Mouse (Mus musculus) heart, adult 2 months (tissue): Measurements from ENCODE around the gene Slc25a21. TPM values are rescaled to one million over a fixed set of nuclear protein-coding genes. Genes with fewer than 3 reads are reported as not detected.

ENCODE experiments used
- DNase-seq, 2 experiments: peaks; one replicate each; pipeline ENCODE4 v3.0.0; 2021
- H3K27ac ChIP-seq: fragments of 200-600 bp; 2 replicates; pipeline ENCODE4 v1.8.1; 2022
- H3K27me3 ChIP-seq: fragments of 200-500 bp; 2 replicates; pipeline ENCODE4 v1.6.1; 2012; ENCODE audit warnings: mild to moderate bottlenecking, low read length, inconsistent platforms, mixed read lengths; ENCODE audit not compliant: control insufficient read depth, insufficient read depth
- H3K36me3 ChIP-seq: fragments of 200-500 bp; 2 replicates; pipeline ENCODE4 v1.6.1; 2012; ENCODE audit warnings: low read length, inconsistent platforms; ENCODE audit not compliant: control insufficient read depth, insufficient read depth
- H3K4me1 ChIP-seq: fragments of 200-500 bp; 2 replicates; pipeline ENCODE4 v1.6.1; 2011; ENCODE audit warnings: low read length; ENCODE audit not compliant: control insufficient read depth, insufficient read depth
- H3K4me3 ChIP-seq: fragments of 200-600 bp; 2 replicates; pipeline ENCODE4 v1.8.1; 2022
- H3K79me2 ChIP-seq: fragments of 200-500 bp; replicated peaks from 2 replicates; pipeline ENCODE4 v1.6.1; 2012; ENCODE audit warnings: mild to moderate bottlenecking, inconsistent platforms, low read length, moderate library complexity, mixed read lengths; ENCODE audit not compliant: control insufficient read depth, insufficient read depth
- H3K9ac ChIP-seq: fragments of 200-500 bp; 2 replicates; pipeline ENCODE4 v1.6.1; 2012; ENCODE audit warnings: low read depth, mild to moderate bottlenecking, control low read depth, inconsistent platforms, low read length, mixed read lengths
- CTCF ChIP-seq: fragments of 200-600 bp; IDR thresholded peaks from 2 replicates; pipeline ENCODE4 v1.8.1; 2022; ENCODE audit warnings: antibody characterized with exemption, mild to moderate bottlenecking, moderate library complexity
- EP300 ChIP-seq: fragments of 200-500 bp; IDR thresholded peaks from 2 replicates; pipeline ENCODE4 v1.6.1; 2011; ENCODE audit warnings: low read depth, low read length, control low read depth; ENCODE audit not compliant: insufficient read depth
- POLR2A ChIP-seq: fragments of 200-500 bp; IDR thresholded peaks from 2 replicates; pipeline ENCODE4 v1.6.1; 2011; ENCODE audit warnings: mild to moderate bottlenecking, low read depth, low read length, control low read depth; ENCODE audit not compliant: insufficient read depth
- WGBS: fragments of 180-500 bp; shearing (Covaris S2); methylation state at CpG from one replicate; pipeline ENCODE4 v1.1.7; 2018; 5-methylcytosine and 5-hydroxymethylcytosine counted together
- intact Hi-C: fragments of 180-260 bp; cut with DNase I; formaldehyde crosslinking; loops from one replicate; pipeline ENCODE4 v1.15.1; 2025
- polyA plus RNA-seq: library from polyadenylated mRNA; depleted of rRNA; stranded (reverse); fragments of >200 nt; gene quantifications from 2 replicates; pipeline ENCODE4 v1.2.3, GENCODE M21; 2012
- total RNA-seq, 2 experiments: library from RNA; stranded (reverse); gene quantifications; 2 replicates each; pipeline ENCODE4 v1.2.3; 2021

Slc25a21 gene
- total and polyA plus RNA-seq, 3 experiments = 0.06 to 0.66 (median 0.34) TPM

GRCm38 (mm10) chr12:56975256-56975655 lies 222.0 kb downstream of the Slc25a21 start:
- TF ChIP-seq CTCF = no peak
- no peak for TF ChIP-seq POLR2A
- no peak for TF ChIP-seq EP300
- Histone ChIP-seq H3K79me2 (no peaks in the 10 kb centered on the region), H3K4me3 (no peak overlapping the region), H3K4me1 (no peaks in the 10 kb centered on the region), H3K36me3 (no peaks in the 10 kb centered on the region), H3K27me3 (no peaks in the 10 kb centered on the region), H3K9ac (no peak overlapping the region), H3K27ac (no peak overlapping the region)
- no peak for DNase-seq
- intact Hi-C loops = no loop called here
- WGBS = 87% methylated on average over 6 of the region's 6 CpGs

- DNase-seq = no peak
- no peak overlapping the region for H3K27ac ChIP-seq
- 0 out of 2 replicates have a peak, but pooled peaks cover 1% of the 10 kb centered on the region for H3K27me3 ChIP-seq
- no peaks in the 10 kb centered on the region for H3K79me2 ChIP-seq
- TF ChIP-seq CTCF (no peak), EP300 (no peak), POLR2A (no peak)
- intact Hi-C loops = no loop called here
- H3K36me3 ChIP-seq = no peaks in the 10 kb centered on the region
- H3K4me1 ChIP-seq = no peaks in the 10 kb centered on the region
- 46% methylated on average over 4 of the region's 4 CpGs for WGBS
- no peak overlapping the region for H3K9ac ChIP-seq
- no peak overlapping the region for H3K4me3 ChIP-seq
These were observed 234.0 kb downstream of the Slc25a21 start for GRCm38 (mm10) chr12:56963236-56963635.

GRCm38 (mm10) chr12:56959230-56960051 lies 237.8 kb downstream of the Slc25a21 start:
- WGBS = 27% methylated on average over 9 of the region's 9 CpGs
- H3K9ac ChIP-seq = no peak overlapping the region
- H3K27me3 ChIP-seq = peaks cover 3% of the 10 kb centered on the region; the same call in 1 of the 2 replicates
- intact Hi-C loops = no loop called here
- H3K79me2 ChIP-seq = no peaks in the 10 kb centered on the region
- H3K4me3 ChIP-seq = no peak overlapping the region
- no peak for DNase-seq
- H3K36me3 ChIP-seq = no peaks in the 10 kb centered on the region
- no peak overlapping the region for H3K27ac ChIP-seq
- TF ChIP-seq EP300 = no peak
- TF ChIP-seq CTCF = no peak
- TF ChIP-seq POLR2A = no peak
- H3K4me1 ChIP-seq = no peaks in the 10 kb centered on the region

- TF ChIP-seq EP300 = no peak
- TF ChIP-seq POLR2A = no peak
- TF ChIP-seq CTCF = no peak
- H3K9ac ChIP-seq = no peak overlapping the region
- no peak overlapping the region for H3K27ac ChIP-seq
- 30% methylated on average over 11 of the region's 11 CpGs for WGBS
- H3K4me1 ChIP-seq = no peaks in the 10 kb centered on the region
- intact Hi-C loops = no loop called here
- no peak overlapping the region for H3K4me3 ChIP-seq
- H3K27me3 ChIP-seq = peaks cover 3% of the 10 kb centered on the region; the same call in 1 of the 2 replicates
- no peak for DNase-seq
- no peaks in the 10 kb centered on the region for H3K36me3 ChIP-seq
- no peaks in the 10 kb centered on the region for H3K79me2 ChIP-seq
These were observed 239.0 kb downstream of the Slc25a21 start for GRCm38 (mm10) chr12:56958244-56958643.

- Histone ChIP-seq H3K9ac (no peak overlapping the region), H3K27me3 (peaks cover 1% of the 10 kb centered on the region; the same call in 1 of the 2 replicates), H3K4me3 (no peak overlapping the region), H3K36me3 (no peaks in the 10 kb centered on the region), H3K27ac (no peak overlapping the region), H3K79me2 (no peaks in the 10 kb centered on the region), H3K4me1 (no peaks in the 10 kb centered on the region)
- DNase-seq = no peak
- intact Hi-C loops = no loop called here
- WGBS = 52% methylated on average over 11 of the region's 11 CpGs
- TF ChIP-seq POLR2A (no peak), EP300 (no peak)
These were observed 245.3 kb downstream of the Slc25a21 start for GRCm38 (mm10) chr12:56951749-56952657.
